ENCODE assay signal across 13 mouse cellular contexts in genomic region chr9:79439233-79439960, GRCm38 (mm10).
DNase-seq lines count a peak whose midpoint lies in the region; ATAC-seq and TF ChIP-seq lines count a peak whose summit lies in the region.
"Had no signal": no experiment of that assay in that cellular context is flagged by ENCODE, and none has a peak within 500 bp of the region (broad histone marks: within the 10 kb centered on the region; RNA-seq: fewer than 3 reads in every experiment).

No protein-coding gene starts in this region.

- 15% methylated on average over 11 of the region's 11 CpGs for WGBS in embryonic facial prominence, embryonic 12.5 days
- WGBS in limb, embryonic 15.5 days, result 23% methylated on average over 11 of the region's 11 CpGs
- 45% methylated on average over 11 of the region's 11 CpGs for WGBS in heart, adult 2 months

- H3K4me3 ChIP-seq in brown adipose tissue, adult 24 weeks (ENCODE audit: insufficient read depth, low read depth, low read length), result 0 out of 2 replicates have a peak overlapping the region, but pooled peaks have one; percentile 12
- no peak overlapping the region for H3K4me3 ChIP-seq in embryonic facial prominence, embryonic 12.5 days
- no peak overlapping the region for H3K4me3 ChIP-seq in limb, embryonic 15.5 days
- H3K4me3 ChIP-seq in heart, adult 2 months, result no peak overlapping the region
- H3K4me3 ChIP-seq: gastrocnemius, adult 2 months; heart, embryonic 10.5 days had no signal

- TF ChIP-seq CTCF in heart, adult 2 months (IDR thresholded peaks at IDR 0.05), result no peak

- H3K9ac ChIP-seq in embryonic facial prominence, embryonic 12.5 days, result no peak overlapping the region
- no peak overlapping the region for H3K9ac ChIP-seq in limb, embryonic 15.5 days
- no peak overlapping the region for H3K9ac ChIP-seq in heart, adult 2 months (ENCODE audit: low read depth, low read length)

- H3K27me3 ChIP-seq in embryonic facial prominence, embryonic 12.5 days, result no peaks in the 10 kb centered on the region
- no peaks in the 10 kb centered on the region for H3K27me3 ChIP-seq in limb, embryonic 15.5 days
- no peaks in the 10 kb centered on the region for H3K27me3 ChIP-seq in heart, adult 2 months (ENCODE audit: control insufficient read depth, insufficient read depth, low read length)

- intact Hi-C loops in heart, adult 2 months (cut with DNase I), result no loop called here

- 0 out of 2 replicates have a peak overlapping the region, but pooled peaks have one; percentile 41 for H3K27ac ChIP-seq in brown adipose tissue, adult 24 weeks (replicated peaks; ENCODE audit: low read depth, low read length)
- peak overlapping the region; percentile 65 for H3K27ac ChIP-seq in embryonic facial prominence, embryonic 12.5 days
- H3K27ac ChIP-seq in limb, embryonic 15.5 days, result peak overlapping the region; percentile 35; the same call in 1 of the 2 replicates
- H3K27ac ChIP-seq in heart, adult 2 months, result no peak overlapping the region
- H3K27ac ChIP-seq: gastrocnemius, adult 2 months had no signal

- no peaks in the 10 kb centered on the region for H3K9me3 ChIP-seq in embryonic facial prominence, embryonic 12.5 days
- H3K9me3 ChIP-seq in limb, embryonic 15.5 days, result no peaks in the 10 kb centered on the region
- H3K9me3 ChIP-seq: heart, embryonic 10.5 days had no signal

- no peaks in the 10 kb centered on the region for H3K36me3 ChIP-seq in embryonic facial prominence, embryonic 12.5 days
- no peaks in the 10 kb centered on the region for H3K36me3 ChIP-seq in limb, embryonic 15.5 days
- no peaks in the 10 kb centered on the region for H3K36me3 ChIP-seq in heart, adult 2 months (ENCODE audit: control insufficient read depth, insufficient read depth, low read length)
- H3K36me3 ChIP-seq: heart, embryonic 10.5 days had no signal

- ATAC-seq in embryonic facial prominence, embryonic 12.5 days (ENCODE audit: insufficient number of reproducible peaks, insufficient read depth, low FRiP score, low TSS enrichment), result peak; percentile 52; the same call in 1 of the 2 replicates
- ATAC-seq in limb, embryonic 15.5 days (ENCODE audit: insufficient number of reproducible peaks, low FRiP score, low TSS enrichment, low read depth), result no peak

- H3K4me2 ChIP-seq in embryonic facial prominence, embryonic 12.5 days (replicated peaks), result peak overlapping the region; percentile 25
- no peak overlapping the region for H3K4me2 ChIP-seq in limb, embryonic 15.5 days

- TF ChIP-seq POLR2A in heart, adult 2 months (IDR thresholded peaks at IDR 0.05; ENCODE audit: insufficient read depth, low read depth, low read length), result no peak

- H3K4me1 ChIP-seq in brown adipose tissue, adult 24 weeks (ENCODE audit: control insufficient read depth, insufficient read depth, insufficient read length, low read length), result 0 out of 2 replicates have a peak, but pooled peaks cover 3% of the 10 kb centered on the region
- H3K4me1 ChIP-seq in embryonic facial prominence, embryonic 12.5 days, result peaks cover 13% of the 10 kb centered on the region; the same call in 1 of the 2 replicates
- H3K4me1 ChIP-seq in limb, embryonic 15.5 days, result peaks cover 8% of the 10 kb centered on the region; the same call in 1 of the 2 replicates
- no peaks in the 10 kb centered on the region; the same call in 1 of the 2 replicates for H3K4me1 ChIP-seq in heart, adult 2 months (ENCODE audit: control insufficient read depth, insufficient read depth, low read length)

- TF ChIP-seq EP300 in heart, adult 2 months (IDR thresholded peaks at IDR 0.05; ENCODE audit: insufficient read depth, low read depth, low read length), result no peak

- no peaks in the 10 kb centered on the region for H3K79me2 ChIP-seq in heart, adult 2 months (replicated peaks; ENCODE audit: control insufficient read depth, insufficient read depth, low read length)

- peak; percentile 3 for DNase-seq in kidney, adult 9 months
- DNase-seq in kidney, adult 8-10 months, result no peak
- DNase-seq in heart, adult 2 months, result no peak
- DNase-seq in spleen, postnatal 14 days (ENCODE audit: low spot score in 2 of 2), result no peak
- DNase-seq: adrenal gland, postnatal 10 days; gastrocnemius, adult 2 months; heart, postnatal 4 days; lung, adult 18-20 months; thymus, postnatal 14 days had no signal
